Mouse (Mus musculus) CH12.LX (cell line): Measurements from ENCODE around the gene Lactbl1. TPM values are rescaled to one million over a fixed set of nuclear protein-coding genes. Genes with fewer than 3 reads are reported as not detected.
A peak's percentile ranks its signal among the peaks of the same experiment; 100 is the strongest.

ENCODE experiments used
- DNase-seq: peaks from one replicate; pipeline ENCODE4 v3.0.0-alpha.2; 2013; ENCODE audit errors: extremely low read depth
- H3K27ac ChIP-seq: 2 replicates; pipeline ENCODE4 v1.5.1; 2012; ENCODE audit warnings: low read depth, mild to moderate bottlenecking, control low read depth, moderate library complexity; ENCODE audit not compliant: insufficient read depth
- H3K27me3 ChIP-seq: replicated peaks from 2 replicates; pipeline ENCODE3; 2012; ENCODE audit warnings: inconsistent platforms
- H3K36me3 ChIP-seq, 2 experiments: replicated peaks in 1 of 2; 2 replicates each; pipeline versions ENCODE3 to v1.6.1; 2012; ENCODE audit warnings: inconsistent platforms in 1 of 2, low read length in 1 of 2, mild to moderate bottlenecking in 1 of 2, mixed read lengths in 1 of 2, moderate library complexity in 1 of 2; ENCODE audit not compliant: control insufficient read depth in 1 of 2, insufficient read depth in 1 of 2
- H3K4me1 ChIP-seq, 2 experiments: 2 replicates each; pipeline ENCODE4 v1.6.1; 2012; ENCODE audit warnings: inconsistent platforms in 1 of 2, moderate library complexity in 1 of 2; ENCODE audit not compliant: insufficient read depth in 2 of 2, control insufficient read depth in 1 of 2
- H3K4me2 ChIP-seq: 2 replicates; pipeline ENCODE4 v1.6.1; 2012; ENCODE audit warnings: low read depth, mild to moderate bottlenecking, control low read depth; ENCODE audit not compliant: poor library complexity, insufficient read depth, severe bottlenecking
- H3K4me3 ChIP-seq, 3 experiments: fragments of 150-350 bp in 1 of 3; sonication (generic) in 1 of 3; replicated peaks in 1 of 3; 2 replicates each; pipeline versions ENCODE3 to v1.5.1; 2011 to 2012; ENCODE audit warnings: low read depth in 2 of 3, low read length in 2 of 3, mild to moderate bottlenecking in 2 of 3, moderate library complexity in 2 of 3, control low read depth in 1 of 3, improper control_type of control experiment in 1 of 3, inconsistent platforms in 1 of 3, mixed read lengths in 1 of 3; ENCODE audit not compliant: poor library complexity in 1 of 3
- H3K79me2 ChIP-seq: replicated peaks from 2 replicates; pipeline ENCODE4 v1.6.1; 2012; ENCODE audit warnings: mild to moderate bottlenecking, moderate library complexity; ENCODE audit not compliant: control insufficient read depth, poor library complexity, insufficient read depth, severe bottlenecking; ENCODE audit errors: extremely low read depth
- H3K9ac ChIP-seq: 2 replicates; pipeline ENCODE4 v1.6.1; 2012; ENCODE audit warnings: low read depth, mild to moderate bottlenecking, control low read depth, moderate library complexity; ENCODE audit not compliant: insufficient read depth
- H3K9me3 ChIP-seq: replicated peaks from 2 replicates; pipeline ENCODE3; 2012; ENCODE audit warnings: low read length, inconsistent platforms, mixed read lengths
- CTCF ChIP-seq, 2 experiments: IDR thresholded peaks in 1 of 2; conservative IDR thresholded peaks in 1 of 2; 2 replicates each; pipeline ENCODE4 v1.5.1; 2011 to 2012; ENCODE audit warnings: low read depth in 2 of 2, low read length in 2 of 2, improper control_type of control experiment in 1 of 2, inconsistent platforms in 1 of 2, mild to moderate bottlenecking in 1 of 2, moderate library complexity in 1 of 2
- E2F4 ChIP-seq: IDR thresholded peaks from 2 replicates; pipeline ENCODE4 v1.6.1; 2011; ENCODE audit warnings: low read depth, low read length, improper control_type of control experiment; ENCODE audit not compliant: insufficient replicate concordance
- ELF1 ChIP-seq: IDR thresholded peaks from 2 replicates; pipeline ENCODE4 v1.6.1; 2014; ENCODE audit warnings: low read depth, mild to moderate bottlenecking, inconsistent platforms, low read length, improper control_type of control experiment
- ETS1 ChIP-seq: conservative IDR thresholded peaks from 2 replicates; pipeline ENCODE4 v1.6.1; 2012; ENCODE audit warnings: low read depth, mild to moderate bottlenecking, inconsistent platforms, low read length, improper control_type of control experiment, moderate library complexity
- HCFC1 ChIP-seq: IDR thresholded peaks from 2 replicates; pipeline ENCODE4 v1.6.1; 2012; ENCODE audit warnings: low read depth, mild to moderate bottlenecking, inconsistent platforms, low read length, improper control_type of control experiment
- IRF4 ChIP-seq: IDR thresholded peaks from 2 replicates; pipeline ENCODE4 v1.6.1; 2014; ENCODE audit warnings: low read depth, mild to moderate bottlenecking, inconsistent platforms, low read length, improper control_type of control experiment
- JUND ChIP-seq: conservative IDR thresholded peaks from 2 replicates; pipeline ENCODE4 v1.6.1; 2011; ENCODE audit warnings: low read depth, low read length, improper control_type of control experiment
- MAX ChIP-seq: IDR thresholded peaks from 2 replicates; pipeline ENCODE4 v1.6.1; 2011; ENCODE audit warnings: low read length, improper control_type of control experiment
- MEF2A ChIP-seq: IDR thresholded peaks from 2 replicates; pipeline ENCODE4 v1.6.1; 2014; ENCODE audit warnings: low read depth, mild to moderate bottlenecking, inconsistent platforms, low read length, improper control_type of control experiment, borderline replicate concordance
- MXI1 ChIP-seq: IDR thresholded peaks from 2 replicates; pipeline ENCODE4 v1.6.1; 2011; ENCODE audit warnings: mild to moderate bottlenecking, low read depth, low read length, improper control_type of control experiment
- MYC ChIP-seq: IDR thresholded peaks from 2 replicates; pipeline ENCODE4 v1.6.1; 2011; ENCODE audit warnings: low read depth, mild to moderate bottlenecking, improper control_type of control experiment, low read length
- RAD21 ChIP-seq: IDR thresholded peaks from 2 replicates; pipeline ENCODE4 v1.6.1; 2011; ENCODE audit warnings: low read depth, mild to moderate bottlenecking, low read length, improper control_type of control experiment, moderate library complexity
- RCOR1 ChIP-seq: conservative IDR thresholded peaks from 2 replicates; pipeline ENCODE4 v1.6.1; 2012; ENCODE audit warnings: low read depth, mild to moderate bottlenecking, inconsistent platforms, low read length, improper control_type of control experiment
- SIN3A ChIP-seq: IDR thresholded peaks from 2 replicates; pipeline ENCODE4 v1.6.1; 2012; ENCODE audit warnings: low read length, improper control_type of control experiment, inconsistent platforms
- SMC3 ChIP-seq: IDR thresholded peaks from 2 replicates; pipeline ENCODE4 v1.6.1; 2011; ENCODE audit warnings: low read depth, low read length, improper control_type of control experiment
- ZC3H11A ChIP-seq: IDR thresholded peaks from 2 replicates; pipeline ENCODE4 v1.6.1; 2012; ENCODE audit warnings: low read depth, mild to moderate bottlenecking, inconsistent platforms, low read length, improper control_type of control experiment
- ZNF384 ChIP-seq: IDR thresholded peaks from 2 replicates; pipeline ENCODE4 v1.6.1; 2012; ENCODE audit warnings: low read depth, low read length, improper control_type of control experiment, inconsistent platforms
- dilution Hi-C: fragments of 300-500 bp; cut with MboI; formaldehyde crosslinking; loops from 2 replicates; pipeline ENCODE4 v1.14.3; 2020; ENCODE audit warnings: low sequenced_read_pairs; ENCODE audit not compliant: extremely low pct_unique_long_range_greater_than_20kb, extremely low pct_ligation_motif_present
- in situ Hi-C: fragments of 300-500 bp; cut with MboI; formaldehyde crosslinking; loops from 3 replicates; pipeline ENCODE4 v1.14.3; 2019; ENCODE audit warnings: low sequenced_read_pairs, low pct_ligation_motif_present, low pct_unique_long_range_greater_than_20kb, mixed read lengths
- polyA plus RNA-seq: library from polyadenylated mRNA; unstranded; fragments of >175 nt; gene quantifications from 2 replicates; pipeline ENCODE4 v1.2.1, GENCODE M21; 2012; ENCODE audit warnings: low read depth; ENCODE audit not compliant: insufficient read length
- total RNA-seq, 2 experiments: library from RNA; depleted of rRNA; stranded (reverse); fragments of 300-350 nt in 1 of 2; fragments of >200 nt in 1 of 2; gene quantifications; 2 replicates each; pipeline ENCODE4 v1.2.3; 2012 to 2014

Lactbl1 gene
- total and polyA plus RNA-seq, 3 experiments: not detected

GRCm38 (mm10) chr4:136675439-136675838 lies 53.0 kb downstream of the Lactbl1 start:
- Histone ChIP-seq H3K9ac (no peak overlapping the region), H3K79me2 (no peaks in the 10 kb centered on the region), H3K27ac (no peak overlapping the region), H3K27me3 (peaks cover 75% of the 10 kb centered on the region), H3K9me3 (no peaks in the 10 kb centered on the region), H3K4me2 (no peak overlapping the region), H3K4me3 (no peak overlapping the region), H3K36me3 (no peaks in the 10 kb centered on the region), H3K4me1 (peaks cover 0 to 4% of the 10 kb centered on the region in 2 experiments; a peak in 1 of 4 replicates)
- DNase-seq: no peak
- dilution Hi-C loops: no loop called here
- in situ Hi-C loops: loop anchor here (5.0 kb wide), 1 partner anchor 167 kb away; no protein-coding TSS in a partner anchor
- TF ChIP-seq MEF2A: no peak
- no peak for TF ChIP-seq SIN3A
- no peak for TF ChIP-seq RCOR1
- TF ChIP-seq CTCF (conservative IDR thresholded peaks at IDR 0.05 in 1 of 2, IDR thresholded peaks at IDR 0.05 in 1 of 2; ENCODE audit: low read depth in 2 of 2, low read length in 2 of 2): no peak
- no peak for TF ChIP-seq JUND
- no peak for TF ChIP-seq MAX
- TF ChIP-seq HCFC1: no peak
- TF ChIP-seq ETS1: no peak
- TF ChIP-seq E2F4: no peak
- TF ChIP-seq MXI1: no peak
- TF ChIP-seq ZNF384: no peak

DNA sequence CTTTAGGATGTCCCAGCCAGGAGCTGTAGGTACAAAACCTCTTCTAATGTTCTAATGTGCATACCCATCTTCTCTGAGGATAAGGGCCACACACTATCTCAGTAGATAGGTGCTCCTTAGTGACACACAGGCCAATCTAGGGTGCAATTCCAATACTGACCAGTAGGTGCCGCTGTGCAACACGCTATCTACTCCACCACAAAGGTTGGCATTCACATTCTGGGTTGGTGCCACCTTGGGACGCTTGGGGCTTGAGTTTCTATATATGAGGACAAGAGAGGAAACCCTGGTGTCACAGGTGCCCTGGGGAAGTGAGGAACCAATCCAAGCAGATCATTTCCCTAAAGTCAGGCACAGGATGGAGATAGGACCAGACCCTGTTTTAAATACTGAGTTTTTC lies 56.1 kb downstream of the Lactbl1 start:
- H3K4me1 ChIP-seq: peaks cover 0 to 26% of the 10 kb centered on the region in 2 experiments; a peak in 2 of 4 replicates
- no peak overlapping the region for H3K27ac ChIP-seq
- dilution Hi-C loops: no loop called here
- peaks cover 54% of the 10 kb centered on the region for H3K27me3 ChIP-seq
- DNase-seq: peak; percentile 79
- no peaks in the 10 kb centered on the region for H3K9me3 ChIP-seq
- TF ChIP-seq MYC: 0 out of 2 replicates have a peak, but pooled peaks have one; percentile 27
- TF ChIP-seq SMC3: peak; percentile 94
- TF ChIP-seq RCOR1: no peak
- TF ChIP-seq CTCF (conservative IDR thresholded peaks at IDR 0.05 in 1 of 2, IDR thresholded peaks at IDR 0.05 in 1 of 2; ENCODE audit: low read depth in 2 of 2, low read length in 2 of 2): peak; percentile 97 to 98
- TF ChIP-seq RAD21: peak; percentile 99
- 0 out of 2 replicates have a peak, but pooled peaks have one; percentile 10 for TF ChIP-seq ELF1
- no peak for TF ChIP-seq MAX
- peak; percentile 45; the same call in 1 of the 2 replicates for TF ChIP-seq IRF4
- peak; percentile 80 for TF ChIP-seq ZC3H11A
- H3K4me2 ChIP-seq: no peak overlapping the region
- in situ Hi-C loops: loop anchor here (5.0 kb wide), 1 partner anchor 164 kb away; no protein-coding TSS in a partner anchor
- H3K79me2 ChIP-seq: no peaks in the 10 kb centered on the region
- no peak overlapping the region for H3K4me3 ChIP-seq
- no peaks in the 10 kb centered on the region for H3K36me3 ChIP-seq
- H3K9ac ChIP-seq: no peak overlapping the region
